Mouse (Mus musculus): ENCODE results near the gene Plekhh3. TPM values are rescaled to one million over a fixed set of nuclear protein-coding genes. Genes with fewer than 3 reads are reported as not detected.

Plekhh3 gene
- polyA plus RNA-seq, 1 experiment from 2014 or later = 2.8 TPM

GRCm38 (mm10) chr11:101120545-101121188, 50.5 kb downstream of the Plekhh3 start:
- no peaks in the 10 kb centered on the region for H3K27me3 ChIP-seq (replicated peaks)
- no peak for ATAC-seq
- H3K4me2 ChIP-seq = peak overlapping the region; percentile 96
- 23% methylated on average over 19 of the region's 19 CpGs for WGBS (ENCODE audit: insufficient replicate concordance)
- peak overlapping the region; percentile 92 for H3K9ac ChIP-seq
- peaks cover 42% of the 10 kb centered on the region for H3K4me1 ChIP-seq
- H3K36me3 ChIP-seq = peaks cover 52% of the 10 kb centered on the region
- H3K27ac ChIP-seq = peak overlapping the region; percentile 94
- H3K9me3 ChIP-seq (replicated peaks) = no peaks in the 10 kb centered on the region
- peak overlapping the region; percentile 83 for H3K4me3 ChIP-seq

DNA sequence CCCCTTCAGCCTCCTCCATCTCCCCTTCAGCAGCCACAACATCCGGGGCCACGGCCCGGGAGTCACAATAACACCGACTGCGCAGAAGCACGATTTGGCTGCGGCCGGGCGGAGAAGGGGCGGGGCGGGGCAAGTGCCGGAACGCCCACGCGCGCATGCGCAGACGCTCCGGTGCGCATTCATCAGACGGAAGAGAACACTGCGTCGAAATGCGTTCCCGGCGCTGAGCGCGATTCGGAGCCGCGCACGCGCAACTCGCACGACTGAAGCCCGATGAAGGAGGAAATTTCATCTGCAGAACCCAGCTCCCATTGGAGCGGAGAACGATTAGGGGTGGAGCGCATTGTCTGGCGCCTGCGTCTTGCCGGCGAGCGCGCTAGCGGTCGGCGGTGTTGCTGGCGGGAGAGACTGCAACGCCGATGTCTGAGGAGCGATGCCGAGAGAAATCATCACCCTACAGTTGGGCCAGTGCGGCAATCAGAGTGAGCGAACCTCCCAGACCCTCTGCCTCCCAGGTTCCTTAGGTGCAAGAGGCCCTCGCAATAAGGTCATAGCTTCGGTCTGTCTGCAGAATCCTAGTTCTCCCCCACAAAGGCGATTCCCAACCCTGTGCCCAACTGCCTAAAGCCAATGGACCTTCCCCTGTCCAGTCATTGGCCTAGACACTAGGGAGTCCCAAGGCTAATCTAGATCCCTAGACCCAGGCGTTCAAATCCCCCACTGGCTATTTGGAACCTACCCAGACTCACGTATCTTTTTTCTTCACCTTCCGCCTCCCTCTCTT, 51.2 kb downstream of the Plekhh3 start, which contains the start of the genes Retreg3 and Tubg1:
Gene Retreg3 (minus strand): TSS at position 133 of the 784 bp plus-strand sequence.
Gene Tubg1 (plus strand): TSS at position 178 of the 784 bp plus-strand sequence.
- Histone ChIP-seq H3K27me3 (replicated peaks) (no peaks in the 10 kb centered on the region), H3K4me1 (peaks cover 48% of the 10 kb centered on the region), H3K4me3 (peak within 1 kb of the TSS; percentile 83), H3K36me3 (peaks cover 52% of the 10 kb centered on the region), H3K9me3 (replicated peaks) (no peaks in the 10 kb centered on the region), H3K27ac (peak within 1 kb of the TSS; percentile 94), H3K4me2 (peak within 1 kb of the TSS; percentile 96), H3K9ac (peak within 1 kb of the TSS; percentile 92)
- WGBS (ENCODE audit: insufficient replicate concordance) = under 1% methylated on average over 61 of the region's 61 CpGs
- ATAC-seq = peak; percentile 93

- under 1% methylated on average over 37 of the region's 39 CpGs for WGBS (ENCODE audit: insufficient replicate concordance)
- Histone ChIP-seq H3K27ac (peak overlapping the region; percentile 94), H3K9me3 (replicated peaks) (no peaks in the 10 kb centered on the region), H3K4me2 (peak overlapping the region; percentile 96), H3K4me1 (peaks cover 48% of the 10 kb centered on the region), H3K36me3 (peaks cover 51% of the 10 kb centered on the region), H3K9ac (peak overlapping the region; percentile 92), H3K4me3 (peak overlapping the region; percentile 83), H3K27me3 (replicated peaks) (no peaks in the 10 kb centered on the region)
- peak; percentile 73 for ATAC-seq
These were observed 51.9 kb downstream of the Plekhh3 start for GRCm38 (mm10) chr11:101119131-101119760.

DNA sequence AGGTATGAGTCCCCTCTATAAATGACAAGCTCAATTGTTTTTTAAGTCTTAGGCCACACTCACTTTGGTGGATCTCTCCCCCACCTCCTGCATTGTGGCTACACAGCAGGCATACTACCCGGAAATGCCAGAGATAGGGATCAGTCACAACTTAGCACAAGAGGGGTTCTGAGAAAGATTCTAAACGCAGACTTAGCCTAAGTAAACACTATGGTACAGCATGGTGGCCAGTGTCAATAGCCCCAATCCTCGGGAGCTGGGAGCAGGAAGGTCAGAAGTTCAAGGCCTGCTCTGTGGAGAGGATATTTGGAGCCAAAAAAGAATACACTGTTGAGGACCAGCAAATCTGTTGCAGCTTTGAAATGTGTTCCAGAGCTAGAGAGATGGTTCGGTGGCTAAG, 53.0 kb downstream of the Plekhh3 start:
- no peak for ATAC-seq
- Histone ChIP-seq H3K36me3 (peaks cover 51% of the 10 kb centered on the region), H3K9ac (peak overlapping the region; percentile 92), H3K9me3 (replicated peaks) (peaks cover 4% of the 10 kb centered on the region; the same call in 1 of the 2 replicates), H3K4me3 (peak overlapping the region; percentile 83), H3K4me2 (peak overlapping the region; percentile 96), H3K4me1 (peaks cover 48% of the 10 kb centered on the region), H3K27ac (peak overlapping the region; percentile 94), H3K27me3 (replicated peaks) (no peaks in the 10 kb centered on the region)
- 19% methylated on average over 4 of the region's 4 CpGs for WGBS (ENCODE audit: insufficient replicate concordance)

DNA sequence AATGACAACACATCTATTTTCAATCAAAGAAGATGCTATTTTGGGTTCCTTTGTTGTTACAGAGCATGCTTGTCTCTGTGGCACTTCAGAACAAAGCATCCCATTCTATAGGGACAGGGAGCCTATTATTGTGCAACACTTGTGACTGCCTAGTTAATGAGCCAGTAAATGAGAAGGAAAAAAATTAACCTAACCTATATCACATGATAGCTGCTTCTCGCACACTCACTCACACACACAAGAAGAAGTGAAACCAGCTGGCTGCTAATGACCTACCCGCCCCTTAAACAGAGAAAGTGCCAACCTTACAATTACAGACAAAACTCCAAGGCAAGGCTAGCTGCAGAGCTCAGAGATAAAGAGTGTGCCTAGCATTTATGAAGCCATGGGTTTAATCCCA, 55.6 kb downstream of the Plekhh3 start:
- peaks cover 7% of the 10 kb centered on the region; the same call in 1 of the 2 replicates for H3K9me3 ChIP-seq (replicated peaks)
- 83% methylated on average over 2 of the region's 2 CpGs for WGBS (ENCODE audit: insufficient replicate concordance)
- peaks cover 49% of the 10 kb centered on the region for H3K36me3 ChIP-seq
- no peak overlapping the region for H3K4me2 ChIP-seq
- H3K4me1 ChIP-seq = peaks cover 35% of the 10 kb centered on the region
- ATAC-seq = no peak
- no peak overlapping the region for H3K27ac ChIP-seq
- no peak overlapping the region for H3K9ac ChIP-seq
- no peak overlapping the region for H3K4me3 ChIP-seq
- no peaks in the 10 kb centered on the region for H3K27me3 ChIP-seq (replicated peaks)

Small RNA genes lying within 50 kb of the gene (microRNA-seq; reads per million reads assigned to microRNA genes)
- not detected for gene Gm27626

Other genes starting within 250 kb of the Plekhh3 start
- gene Stat3, start 231.8 kb downstream of the Plekhh3 start, polyA plus RNA-seq (2016; fragmentation: Nextera tagmentation; extraction: Ambion mirVana) = 37.3 and 40.1 TPM in 2 replicates
- gene Cavin1, start 200.5 kb downstream of the Plekhh3 start, polyA plus RNA-seq (2016; fragmentation: Nextera tagmentation; extraction: Ambion mirVana) = 28.9 and 30.0 TPM in 2 replicates
- 56.5 and 57.6 TPM in 2 replicates for gene Atp6v0a1, start 161.9 kb downstream of the Plekhh3 start, polyA plus RNA-seq (2016; fragmentation: Nextera tagmentation; extraction: Ambion mirVana)
- gene Naglu, start 101.3 kb downstream of the Plekhh3 start, polyA plus RNA-seq (2016; fragmentation: Nextera tagmentation; extraction: Ambion mirVana) = 6.3 and 7.0 TPM in 2 replicates
- 0.08 TPM in 1 of 2 replicates, not detected in the other for gene Hsd17b1, start 92.9 kb downstream of the Plekhh3 start, polyA plus RNA-seq (2016; fragmentation: Nextera tagmentation; extraction: Ambion mirVana)
- 26.4 and 28.5 TPM in 2 replicates for gene Coasy, start 88.8 kb downstream of the Plekhh3 start, polyA plus RNA-seq (2016; fragmentation: Nextera tagmentation; extraction: Ambion mirVana)
- 34.9 and 35.7 TPM in 2 replicates for gene Mlx, start 84.1 kb downstream of the Plekhh3 start, polyA plus RNA-seq (2016; fragmentation: Nextera tagmentation; extraction: Ambion mirVana)
- 28.2 and 28.3 TPM in 2 replicates for gene Psmc3ip, start 75.9 kb downstream of the Plekhh3 start, polyA plus RNA-seq (2016; fragmentation: Nextera tagmentation; extraction: Ambion mirVana)
- 12.7 and 13.0 TPM in 2 replicates for gene Retreg3, start 51.5 kb downstream of the Plekhh3 start, polyA plus RNA-seq (2016; fragmentation: Nextera tagmentation; extraction: Ambion mirVana)
- 55.2 and 59.6 TPM in 2 replicates for gene Tubg1, start 51.4 kb downstream of the Plekhh3 start, polyA plus RNA-seq (2016; fragmentation: Nextera tagmentation; extraction: Ambion mirVana)
- gene Tubg2, start 15.4 kb downstream of the Plekhh3 start, polyA plus RNA-seq (2016; fragmentation: Nextera tagmentation; extraction: Ambion mirVana) = 0.57 and 0.62 TPM in 2 replicates
- 0.17 and 0.26 TPM in 2 replicates for gene Cntnap1, start 828 bp downstream of the Plekhh3 start, polyA plus RNA-seq (2016; fragmentation: Nextera tagmentation; extraction: Ambion mirVana)
- 0.07 TPM in 1 of 2 replicates, not detected in the other for gene Ccr10, start 4.1 kb upstream of the Plekhh3 start, polyA plus RNA-seq (2016; fragmentation: Nextera tagmentation; extraction: Ambion mirVana)
- 9.8 and 10.3 TPM in 2 replicates for gene Ezh1, start 55.1 kb upstream of the Plekhh3 start, polyA plus RNA-seq (2016; fragmentation: Nextera tagmentation; extraction: Ambion mirVana)
- gene Ramp2, start 74.7 kb upstream of the Plekhh3 start, polyA plus RNA-seq (2016; fragmentation: Nextera tagmentation; extraction: Ambion mirVana) = 32.6 and 33.5 TPM in 2 replicates
- 106 TPM in 2 replicates for gene Vps25, start 82.4 kb upstream of the Plekhh3 start, polyA plus RNA-seq (2016; fragmentation: Nextera tagmentation; extraction: Ambion mirVana)
- 11.3 and 12.3 TPM in 2 replicates for gene Wnk4, start 89.2 kb upstream of the Plekhh3 start, polyA plus RNA-seq (2016; fragmentation: Nextera tagmentation; extraction: Ambion mirVana)
- gene Cntd1, start 107.7 kb upstream of the Plekhh3 start, polyA plus RNA-seq (2016; fragmentation: Nextera tagmentation; extraction: Ambion mirVana) = 0.74 and 1.3 TPM in 2 replicates
- gene Coa3, start 107.8 kb upstream of the Plekhh3 start, polyA plus RNA-seq (2016; fragmentation: Nextera tagmentation; extraction: Ambion mirVana) = 144 and 150 TPM in 2 replicates
- gene Becn1, start 130.9 kb upstream of the Plekhh3 start, polyA plus RNA-seq (2016; fragmentation: Nextera tagmentation; extraction: Ambion mirVana) = 115 and 119 TPM in 2 replicates
- gene Psme3, start 144.9 kb upstream of the Plekhh3 start, polyA plus RNA-seq (2016; fragmentation: Nextera tagmentation; extraction: Ambion mirVana) = 263 and 273 TPM in 2 replicates
- 2.2 TPM in 2 replicates for gene Aoc2, start 153.7 kb upstream of the Plekhh3 start, polyA plus RNA-seq (2016; fragmentation: Nextera tagmentation; extraction: Ambion mirVana)
- gene Aoc3, start 159.3 kb upstream of the Plekhh3 start, polyA plus RNA-seq (2016; fragmentation: Nextera tagmentation; extraction: Ambion mirVana) = 0.05 and 0.06 TPM in 2 replicates
- not detected in 2 replicates for gene G6pc, start 196.2 kb upstream of the Plekhh3 start, polyA plus RNA-seq (2016; fragmentation: Nextera tagmentation; extraction: Ambion mirVana)
- 67.0 and 72.7 TPM in 2 replicates for gene Aarsd1, start 246.3 kb upstream of the Plekhh3 start, polyA plus RNA-seq (2016; fragmentation: Nextera tagmentation; extraction: Ambion mirVana)